Mouse (Mus musculus): ENCODE data around the gene Slc29a1. TPM values are rescaled to one million over a fixed set of nuclear protein-coding genes. Genes with fewer than 3 reads are reported as not detected.

Gene Slc29a1
- polyA plus RNA-seq, 1 experiment from 2014 or later, result 39.4 TPM

DNA sequence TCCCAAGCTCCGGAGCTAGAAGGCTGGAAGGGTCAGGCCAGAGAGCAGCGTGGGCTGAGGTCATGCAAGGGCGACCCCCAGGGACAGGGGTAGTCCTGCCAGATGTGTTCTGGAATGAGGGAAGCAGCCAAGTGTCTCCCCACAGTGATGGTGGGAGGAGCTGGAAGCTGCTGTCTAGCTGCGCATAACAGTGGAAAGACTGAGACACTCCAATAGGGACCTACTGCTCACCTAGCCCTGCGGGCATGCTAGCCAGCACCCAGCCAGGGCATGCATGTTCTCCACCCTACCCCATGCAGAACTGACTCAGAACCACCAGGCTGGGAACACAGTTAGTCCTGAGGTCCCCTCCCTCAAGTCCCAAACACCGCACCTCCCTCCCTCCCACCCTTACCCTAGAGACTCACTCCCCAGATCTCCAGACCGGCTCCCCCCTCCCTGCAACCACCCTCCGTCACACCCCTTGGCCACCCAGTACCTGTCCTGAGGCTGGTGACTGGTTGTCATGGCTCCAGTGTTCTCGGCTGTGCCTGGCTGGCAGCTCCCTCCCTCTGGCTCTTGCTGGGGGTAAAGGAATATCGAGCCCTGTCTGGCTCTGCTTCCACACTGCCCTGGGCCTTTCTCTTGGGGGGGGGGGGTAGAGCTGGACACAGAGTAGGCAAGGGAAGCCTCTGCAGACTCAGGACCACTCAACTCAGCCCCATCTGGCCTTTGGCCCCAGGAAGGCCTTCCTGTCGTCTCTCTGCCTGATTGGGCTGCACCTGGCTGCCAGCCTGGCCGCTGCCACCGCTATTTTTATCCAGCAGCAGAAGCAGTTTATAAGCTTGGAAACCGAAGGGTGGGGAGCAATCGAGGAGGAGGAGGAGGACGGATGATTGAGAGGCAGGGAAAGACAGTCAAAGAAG, 7.5 kb downstream of the Slc29a1 start:
- ChIA-PET POLR2A (interaction anchor here (0.5 kb wide), 1 partner anchor 17 kb away, joined by 4 read pairs; no protein-coding TSS in a partner anchor), CTCF (interaction anchor here (0.8 to 1.4 kb wide), 3 partner anchors 18 to 63 kb away, joined by 3 to 4 read pairs (median 3); no protein-coding TSS in a partner anchor)
- ATAC-seq (no peak), DNase-seq (ENCODE audit: low read depth, low spot score) (no peak)
- TF ChIP-seq CTCF (IDR thresholded peaks at IDR 0.05), result no peak
- H3K27me3 ChIP-seq, result no peaks in the 10 kb centered on the region
- in situ Hi-C loops (cut with MboI; ENCODE audit: low pct_unique_long_range_greater_than_20kb), result no loop called here

DNA sequence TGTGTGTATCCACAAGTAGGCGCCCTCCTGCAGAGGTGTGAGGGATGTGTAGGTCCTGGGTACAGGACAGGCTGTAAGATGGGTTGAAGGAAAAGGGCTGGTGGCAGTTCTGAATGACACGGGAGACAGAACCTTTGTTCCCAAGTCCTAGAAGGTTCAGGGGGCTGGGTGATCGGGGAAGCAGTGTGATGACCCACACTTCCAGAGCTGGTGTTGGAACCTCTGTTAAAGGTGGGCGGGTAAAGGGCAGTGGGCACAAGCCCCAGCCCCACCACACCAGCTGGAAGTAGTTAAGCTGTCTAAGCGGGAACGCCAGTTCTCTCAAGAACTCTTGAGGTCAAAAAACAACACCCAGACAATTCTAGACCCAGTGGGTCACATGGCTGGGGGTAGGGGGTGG, 9.0 kb downstream of the Slc29a1 start:
- ChIA-PET POLR2A (no interaction called here), CTCF (interaction anchor here (0.7 to 1.4 kb wide), 3 partner anchors 9 to 65 kb away, joined by 3 to 4 read pairs (median 3); no protein-coding TSS in a partner anchor)
- in situ Hi-C loops (cut with MboI; ENCODE audit: low pct_unique_long_range_greater_than_20kb), result no loop called here
- DNase-seq (ENCODE audit: low read depth, low spot score), result no peak
- ATAC-seq, result no peak
- no peak for TF ChIP-seq CTCF (IDR thresholded peaks at IDR 0.05)
- H3K27me3 ChIP-seq, result no peaks in the 10 kb centered on the region

DNA sequence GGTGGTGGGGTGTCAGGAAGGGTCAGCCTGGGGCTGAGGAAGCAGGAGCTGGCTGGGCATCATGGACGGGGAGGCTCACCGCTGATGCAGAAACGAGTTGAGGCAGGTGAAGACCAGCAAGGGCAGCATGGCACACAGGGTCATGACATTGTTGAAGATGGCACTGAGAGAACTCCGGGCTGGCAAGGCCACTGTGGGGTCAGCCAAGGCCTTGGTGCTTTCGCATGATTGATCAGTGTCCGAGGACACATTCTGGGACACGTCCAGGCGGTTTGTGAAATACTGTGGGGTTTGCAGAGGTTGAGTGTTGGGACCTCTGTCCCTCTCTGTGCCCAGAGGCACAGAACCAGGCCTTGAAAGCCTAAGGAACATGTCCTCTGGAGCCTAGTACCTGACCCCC, 9.6 kb downstream of the Slc29a1 start:
- in situ Hi-C loops (cut with MboI; ENCODE audit: low pct_unique_long_range_greater_than_20kb), result loop anchor here (5.0 kb wide), 2 partner anchors 37 to 132 kb away; no protein-coding TSS in a partner anchor
- DNase-seq (ENCODE audit: low read depth, low spot score) (no peak), ATAC-seq (no peak)
- no peak for TF ChIP-seq CTCF (IDR thresholded peaks at IDR 0.05)
- ChIA-PET CTCF (no interaction called here), POLR2A (no interaction called here)
- no peaks in the 10 kb centered on the region for H3K27me3 ChIP-seq

- DNase-seq (ENCODE audit: low read depth, low spot score), result no peak
- ATAC-seq, result no peak
- TF ChIP-seq CTCF (IDR thresholded peaks at IDR 0.05), result no peak
- in situ Hi-C loops (cut with MboI; ENCODE audit: low pct_unique_long_range_greater_than_20kb), result loop anchor here (5.0 kb wide), 2 partner anchors 38 to 133 kb away; no protein-coding TSS in a partner anchor
- ChIA-PET POLR2A (no interaction called here), CTCF (interaction anchor here (1.0 kb wide), 1 partner anchor 22 kb away, joined by 4 read pairs; no protein-coding TSS in a partner anchor)
- no peaks in the 10 kb centered on the region for H3K27me3 ChIP-seq
Measured at GRCm38 (mm10) chr17:45589236-45589635, 10.2 kb downstream of the Slc29a1 start.

GRCm38 (mm10) chr17:45588370-45588769, 11.0 kb downstream of the Slc29a1 start:
- in situ Hi-C loops (cut with MboI; ENCODE audit: low pct_unique_long_range_greater_than_20kb), result loop anchor here (5.0 kb wide), 2 partner anchors 39 to 134 kb away; no protein-coding TSS in a partner anchor
- H3K27me3 ChIP-seq, result no peaks in the 10 kb centered on the region
- no peak for TF ChIP-seq CTCF (IDR thresholded peaks at IDR 0.05)
- POLR2A ChIA-PET, result no interaction called here
- DNase-seq (ENCODE audit: low read depth, low spot score) (no peak), ATAC-seq (no peak)
- CTCF ChIA-PET, result interaction anchor here (1.0 kb wide), 1 partner anchor 23 kb away, joined by 4 read pairs; no protein-coding TSS in a partner anchor

- ATAC-seq (no peak), DNase-seq (ENCODE audit: low read depth, low spot score) (no peak)
- ChIA-PET POLR2A (interaction anchor here (1.0 kb wide), 1 partner anchor 51 kb away, joined by 3 read pairs; no protein-coding TSS in a partner anchor), CTCF (interaction anchor here (0.9 to 6.9 kb wide), 5 partner anchors 10 to 56 kb away, joined by 3 to 76 read pairs (median 4); no protein-coding TSS in a partner anchor)
- TF ChIP-seq CTCF (IDR thresholded peaks at IDR 0.05), result no peak
- in situ Hi-C loops (cut with MboI; ENCODE audit: low pct_unique_long_range_greater_than_20kb), result loop anchor here (5.0 kb wide), 2 partner anchors 41 to 136 kb away; no protein-coding TSS in a partner anchor
- no peaks in the 10 kb centered on the region for H3K27me3 ChIP-seq
Measured at GRCm38 (mm10) chr17:45586449-45586837, 13.0 kb downstream of the Slc29a1 start.

DNA sequence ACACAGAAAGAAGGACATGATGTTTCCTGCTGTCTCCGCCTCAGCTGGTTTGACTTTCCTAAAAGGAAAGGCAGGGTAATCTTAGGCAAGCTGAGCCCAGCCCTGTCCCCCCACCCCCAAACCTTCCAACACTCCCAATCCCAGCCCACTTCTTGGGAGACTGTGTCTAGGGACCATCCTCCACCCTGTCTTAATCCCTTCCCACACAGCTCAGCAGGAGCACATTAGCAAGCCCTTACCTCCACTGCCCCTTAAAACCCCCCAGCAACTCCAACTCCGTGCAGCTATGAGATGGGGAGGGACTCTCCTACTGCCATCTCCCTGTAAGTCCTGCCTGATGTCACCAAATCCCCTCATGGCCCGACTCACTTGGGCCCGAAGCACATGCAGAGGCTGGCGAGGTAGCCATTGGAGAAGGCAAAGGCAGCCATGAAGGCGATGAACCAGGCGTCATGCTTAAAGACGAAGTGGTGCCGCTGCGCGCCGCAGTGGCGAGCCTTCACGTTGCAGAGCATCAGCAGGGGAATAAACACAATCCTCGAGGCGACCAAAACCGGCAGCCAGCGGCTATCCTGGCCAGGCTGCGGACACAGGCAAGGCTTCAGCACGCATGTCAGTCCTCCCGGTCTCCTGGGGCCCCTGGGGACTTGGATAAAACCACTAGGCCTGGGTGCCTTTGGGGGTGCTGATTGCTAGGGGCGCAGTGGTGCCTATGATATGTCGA, 13.5 kb downstream of the Slc29a1 start:
- ChIA-PET CTCF (interaction anchor here (1.2 to 6.9 kb wide), 8 partner anchors 8 to 56 kb away, joined by 3 to 76 read pairs (median 8); no protein-coding TSS in a partner anchor), POLR2A (interaction anchor here (0.6 to 1.1 kb wide), 2 partner anchors 8 to 12 kb away, joined by 3 to 8 read pairs; no protein-coding TSS in a partner anchor)
- ATAC-seq (no peak), DNase-seq (ENCODE audit: low read depth, low spot score) (no peak)
- in situ Hi-C loops (cut with MboI; ENCODE audit: low pct_unique_long_range_greater_than_20kb), result loop anchor here (5.0 kb wide), 2 partner anchors 41 to 136 kb away; no protein-coding TSS in a partner anchor
- no peaks in the 10 kb centered on the region for H3K27me3 ChIP-seq
- no peak for TF ChIP-seq CTCF (IDR thresholded peaks at IDR 0.05)

DNA sequence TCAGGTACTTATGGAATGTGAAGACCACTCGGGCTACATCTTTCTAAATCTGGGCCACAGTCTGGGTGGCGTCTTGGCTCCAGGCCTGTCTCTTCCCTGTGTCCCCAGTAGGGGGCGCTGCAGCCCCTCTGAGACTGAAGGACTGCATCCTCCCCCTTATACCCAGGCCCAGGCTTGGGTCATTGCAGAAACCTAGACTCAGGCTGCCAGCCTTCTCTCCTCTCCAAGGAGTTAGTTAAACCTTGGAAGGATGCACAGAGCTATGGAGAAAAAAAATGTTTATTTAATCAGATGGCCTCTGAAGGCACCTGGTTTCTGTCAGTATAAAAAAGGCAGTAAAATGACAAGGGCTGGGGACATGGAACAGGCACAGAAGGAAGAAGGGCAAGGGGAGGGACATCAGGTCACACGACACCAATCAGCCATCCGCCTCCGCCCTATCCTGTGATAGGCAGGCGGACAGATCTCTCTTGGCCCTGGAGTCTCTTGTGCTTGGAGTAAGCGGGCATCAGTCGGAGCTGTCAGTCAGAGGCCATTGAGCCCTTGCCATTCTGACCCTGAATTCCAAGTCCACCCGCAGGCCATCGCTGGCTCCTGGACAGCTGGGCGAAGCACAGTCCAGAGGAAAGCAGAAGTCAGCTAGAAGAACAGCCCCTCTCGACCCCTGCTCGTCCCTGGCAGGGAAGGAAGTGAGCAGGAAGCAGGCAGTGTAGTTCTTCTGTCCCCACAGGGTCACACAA, 14.3 kb downstream of the Slc29a1 start:
- ChIA-PET CTCF (interaction anchor here (0.7 to 6.9 kb wide), 15 partner anchors 9 to 103 kb away, joined by 3 to 76 read pairs (median 4); no protein-coding TSS in a partner anchor), POLR2A (interaction anchor here (0.7 to 1.2 kb wide), 5 partner anchors 8 to 70 kb away, joined by 3 to 8 read pairs (median 3); partner anchors contain the start of gene Hsp90ab1)
- no peak for DNase-seq (ENCODE audit: low read depth, low spot score)
- TF ChIP-seq CTCF (IDR thresholded peaks at IDR 0.05), result peak; percentile 98
- ATAC-seq, result peak; percentile 17
- in situ Hi-C loops (cut with MboI; ENCODE audit: low pct_unique_long_range_greater_than_20kb), result loop anchor here (5.0 kb wide), 2 partner anchors 42 to 137 kb away; no protein-coding TSS in a partner anchor
- H3K27me3 ChIP-seq, result no peaks in the 10 kb centered on the region

Data from Patski (cell line).